Mouse (Mus musculus): ENCODE data around the gene Slc16a11. TPM values are rescaled to one million over a fixed set of nuclear protein-coding genes. Genes with fewer than 3 reads are reported as not detected.

The Slc16a11 gene
- total and polyA plus RNA-seq, 3 experiments: 0.51 to 2.3 TPM; not detected in 1

- TF ChIP-seq JUN (IDR thresholded peaks at IDR 0.05; ENCODE audit: insufficient read depth, low read depth, low read length): peak; percentile 15; the same call in 1 of the 2 replicates
- no peak for TF ChIP-seq RAD21 (IDR thresholded peaks at IDR 0.05; ENCODE audit: low read depth, low read length)
- TF ChIP-seq ZKSCAN1 (IDR thresholded peaks at IDR 0.05; ENCODE audit: borderline replicate concordance, low read depth, low read length): no peak
- TF ChIP-seq POLR2AphosphoS2 (IDR thresholded peaks at IDR 0.05; ENCODE audit: low read depth, low read length): peak; percentile 95
- TF ChIP-seq USF2 (conservative IDR thresholded peaks at IDR 0.05; ENCODE audit: low read depth, low read length): no peak
- peak; percentile 95 for TF ChIP-seq POLR2A (IDR thresholded peaks at IDR 0.05; ENCODE audit: low read depth, low read length)
- TF ChIP-seq PAX5 (IDR thresholded peaks at IDR 0.05; ENCODE audit: low read length): no peak
- TF ChIP-seq MYC (IDR thresholded peaks at IDR 0.05; ENCODE audit: low read depth, low read length): peak; percentile 88; the same call in 1 of the 2 replicates
- peak; percentile 86 for TF ChIP-seq MAX (IDR thresholded peaks at IDR 0.05; ENCODE audit: low read length)
These were observed 25.1 kb downstream of the Slc16a11 start, which contains the start of gene 0610010K14Rik (continued) for GRCm38 (mm10) chr11:70237457-70238167.

DNA sequence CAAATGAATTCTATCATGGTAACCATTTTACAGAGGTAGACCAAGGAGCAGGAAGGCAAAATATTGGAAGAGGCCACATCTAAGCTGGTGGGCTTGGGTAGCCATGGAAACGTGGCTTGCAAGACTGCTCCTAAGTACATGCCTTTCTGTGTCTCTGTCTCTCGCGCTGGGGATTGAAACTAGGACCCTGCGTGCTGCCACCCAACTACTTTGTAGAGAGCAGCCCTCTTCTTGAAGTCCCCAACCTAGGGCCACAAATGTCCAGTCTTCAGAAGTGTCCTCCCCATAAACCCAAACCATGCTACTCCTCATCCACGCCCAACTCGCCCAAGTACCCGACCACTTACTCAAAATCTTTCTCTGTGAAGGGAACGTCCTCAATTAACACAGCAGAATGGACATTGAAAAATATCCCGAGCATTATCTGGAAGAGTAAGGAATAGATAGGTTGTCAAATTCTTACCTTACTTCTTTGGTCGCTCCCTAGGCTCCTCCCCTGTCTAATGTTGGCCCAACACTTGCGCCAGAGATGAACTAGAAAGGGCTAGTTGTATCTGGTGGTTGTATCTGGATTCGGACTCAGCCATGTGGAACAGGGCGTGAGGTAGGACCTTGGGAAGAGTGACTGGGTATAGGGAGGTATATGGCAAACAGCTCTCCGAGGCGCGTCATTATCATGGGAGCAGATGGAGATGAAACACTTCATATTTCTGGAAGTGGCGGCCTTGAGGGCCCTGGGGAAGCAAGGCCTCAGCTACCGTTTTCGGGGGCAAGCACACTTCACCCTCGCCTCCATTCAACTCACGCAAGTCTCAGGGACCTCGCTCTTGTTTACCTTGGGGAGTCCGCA, 26.3 kb downstream of the Slc16a11 start:
- Histone ChIP-seq H3K27ac (ENCODE audit: insufficient read depth, low read depth) (peak overlapping the region; percentile 78), H3K9me3 (replicated peaks; ENCODE audit: low read length) (no peaks in the 10 kb centered on the region), H3K27me3 (replicated peaks) (peaks cover 5% of the 10 kb centered on the region), H3K36me3 (replicated peaks in 1 of 2; ENCODE audit: control insufficient read depth in 1 of 2, insufficient read depth in 1 of 2, low read length in 1 of 2) (peaks cover 10 to 27% of the 10 kb centered on the region in 2 experiments), H3K4me1 (ENCODE audit: control insufficient read depth in 1 of 2, insufficient read depth in 2 of 2) (peaks cover 4 to 26% of the 10 kb centered on the region in 2 experiments), H3K79me2 (replicated peaks; ENCODE audit: control insufficient read depth, extremely low read depth, insufficient read depth, poor library complexity, severe bottlenecking) (peaks cover 12% of the 10 kb centered on the region), H3K9ac (ENCODE audit: insufficient read depth, low read depth) (peak overlapping the region; percentile 68), H3K4me3 (replicated peaks in 1 of 3; ENCODE audit: low read depth in 2 of 3, low read length in 2 of 3, poor library complexity in 1 of 3) (peak overlapping the region; percentile 77 to 96 (median 79)), H3K4me2 (ENCODE audit: insufficient read depth, low read depth, poor library complexity, severe bottlenecking) (peak overlapping the region; percentile 76)
- in situ Hi-C loops (cut with MboI; ENCODE audit: low pct_ligation_motif_present, low pct_unique_long_range_greater_than_20kb, low sequenced_read_pairs) (loop anchor here (25.0 kb wide), 2 partner anchors 373 to 523 kb away; partner anchors contain the start of genes 4930544D05Rik, Chrne and Zfp3), dilution Hi-C loops (cut with MboI; ENCODE audit: extremely low pct_ligation_motif_present, extremely low pct_unique_long_range_greater_than_20kb, low sequenced_read_pairs) (no loop called here)
- no peak for DNase-seq (ENCODE audit: extremely low read depth)
- TF ChIP-seq ZC3H11A (IDR thresholded peaks at IDR 0.05; ENCODE audit: low read depth, low read length) (no peak), MYC (IDR thresholded peaks at IDR 0.05; ENCODE audit: low read depth, low read length) (no peak), GABPA (IDR thresholded peaks at IDR 0.05; ENCODE audit: insufficient replicate concordance, low read depth, low read length) (no peak), MAZ (IDR thresholded peaks at IDR 0.05; ENCODE audit: low read depth, low read length) (no peak), KAT2A (IDR thresholded peaks at IDR 0.05; ENCODE audit: insufficient replicate concordance, low read length) (no peak), MXI1 (IDR thresholded peaks at IDR 0.05; ENCODE audit: low read depth, low read length) (0 out of 2 replicates have a peak, but pooled peaks have one; percentile 17), CHD2 (IDR thresholded peaks at IDR 0.05; ENCODE audit: low read length) (no peak)

All from CH12.LX (cell line).